Mouse (Mus musculus): ENCODE results near the gene March7. TPM values are rescaled to one million over a fixed set of nuclear protein-coding genes. Genes with fewer than 3 reads are reported as not detected.

March7 gene
- polyA plus RNA-seq, 1 experiment from 2014 or later, result 110 TPM

GRCm38 (mm10) chr2:60175078-60175477 is 34.6 kb upstream of the March7 start:
- ATAC-seq (ENCODE audit: low FRiP score, low TSS enrichment), result no peak
- 87% methylated on average over 3 of the region's 4 CpGs for WGBS
- H3K27me3 ChIP-seq (ENCODE audit: control insufficient read depth, insufficient read depth, low read length), result no peaks in the 10 kb centered on the region

DNA sequence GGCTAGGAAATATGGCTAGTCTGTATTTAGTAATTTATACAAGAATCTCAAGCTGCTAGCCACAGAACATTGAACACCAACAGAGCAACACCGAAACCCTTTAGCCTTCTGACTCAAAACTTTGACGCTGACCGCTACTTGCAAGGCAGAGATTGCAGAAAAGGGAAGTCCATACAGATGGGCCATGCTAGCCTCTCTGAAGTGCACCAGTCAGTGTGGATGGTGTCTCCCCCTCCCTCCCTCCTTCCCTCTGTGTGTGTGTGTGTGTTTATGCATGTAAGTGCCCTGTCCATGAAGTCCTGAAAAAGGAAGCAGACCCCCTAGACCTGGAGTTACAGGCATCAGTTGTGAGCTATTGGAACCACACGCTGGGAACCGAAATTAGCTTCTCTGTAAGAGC is 33.6 kb upstream of the March7 start:
- Histone ChIP-seq H3K4me2 (ENCODE audit: low read length) (no peak overlapping the region), H3K36me3 (ENCODE audit: control insufficient read depth, insufficient read depth, low read length) (no peaks in the 10 kb centered on the region), H3K27me3 (ENCODE audit: control insufficient read depth, insufficient read depth, low read length) (no peaks in the 10 kb centered on the region), H3K27ac (replicated peaks; ENCODE audit: low read depth, low read length) (no peak overlapping the region), H3K4me1 (ENCODE audit: control insufficient read depth, insufficient read depth, low read length) (no peaks in the 10 kb centered on the region), H3K4me3 (replicated peaks; ENCODE audit: low read depth, low read length) (no peak overlapping the region), H3K9ac (replicated peaks; ENCODE audit: low read length) (no peak overlapping the region), H3K9me3 (ENCODE audit: control insufficient read depth, low read length) (no peaks in the 10 kb centered on the region)
- ATAC-seq (ENCODE audit: low FRiP score, low TSS enrichment) (no peak), DNase-seq (no peak)
- 91% methylated on average over 5 of the region's 5 CpGs for WGBS

More at GRCm38 (mm10) chr2:60175078-60175477, 34.6 kb upstream of the March7 start:
- H3K9ac ChIP-seq (replicated peaks; ENCODE audit: low read length), result no peak overlapping the region
- H3K9me3 ChIP-seq (ENCODE audit: control insufficient read depth, low read length), result no peaks in the 10 kb centered on the region
- no peaks in the 10 kb centered on the region for H3K36me3 ChIP-seq (ENCODE audit: control insufficient read depth, insufficient read depth, low read length)
- no peak overlapping the region for H3K4me3 ChIP-seq (replicated peaks; ENCODE audit: low read depth, low read length)
- no peak for DNase-seq
- H3K4me1 ChIP-seq (ENCODE audit: control insufficient read depth, insufficient read depth, low read length), result no peaks in the 10 kb centered on the region
- no peak overlapping the region for H3K4me2 ChIP-seq (ENCODE audit: low read length)
- no peak overlapping the region for H3K27ac ChIP-seq (replicated peaks; ENCODE audit: low read depth, low read length)

- no peaks in the 10 kb centered on the region for H3K4me1 ChIP-seq (ENCODE audit: control insufficient read depth, insufficient read depth, low read length)
- H3K27me3 ChIP-seq (ENCODE audit: control insufficient read depth, insufficient read depth, low read length), result no peaks in the 10 kb centered on the region
- 77% methylated on average over 3 of the region's 3 CpGs for WGBS
- no peak overlapping the region for H3K9ac ChIP-seq (replicated peaks; ENCODE audit: low read length)
- H3K4me3 ChIP-seq (replicated peaks; ENCODE audit: low read depth, low read length), result no peak overlapping the region
- no peaks in the 10 kb centered on the region for H3K9me3 ChIP-seq (ENCODE audit: control insufficient read depth, low read length)
- no peaks in the 10 kb centered on the region for H3K36me3 ChIP-seq (ENCODE audit: control insufficient read depth, insufficient read depth, low read length)
- H3K27ac ChIP-seq (replicated peaks; ENCODE audit: low read depth, low read length), result no peak overlapping the region
- DNase-seq (no peak), ATAC-seq (ENCODE audit: low FRiP score, low TSS enrichment) (no peak)
- H3K4me2 ChIP-seq (ENCODE audit: low read length), result no peak overlapping the region
Measured at GRCm38 (mm10) chr2:60177490-60177889, 32.2 kb upstream of the March7 start.

- Histone ChIP-seq H3K4me1 (ENCODE audit: control insufficient read depth, insufficient read depth, low read length) (no peaks in the 10 kb centered on the region), H3K4me2 (ENCODE audit: low read length) (no peak overlapping the region), H3K9ac (replicated peaks; ENCODE audit: low read length) (no peak overlapping the region), H3K9me3 (ENCODE audit: control insufficient read depth, low read length) (no peaks in the 10 kb centered on the region), H3K36me3 (ENCODE audit: control insufficient read depth, insufficient read depth, low read length) (no peaks in the 10 kb centered on the region), H3K4me3 (replicated peaks; ENCODE audit: low read depth, low read length) (no peak overlapping the region), H3K27ac (replicated peaks; ENCODE audit: low read depth, low read length) (no peak overlapping the region), H3K27me3 (ENCODE audit: control insufficient read depth, insufficient read depth, low read length) (no peaks in the 10 kb centered on the region)
- DNase-seq (peak; percentile 18), ATAC-seq (ENCODE audit: low FRiP score, low TSS enrichment) (no peak)
- 57% methylated on average over 2 of the region's 2 CpGs for WGBS
Measured at GRCm38 (mm10) chr2:60181696-60182095, 28.0 kb upstream of the March7 start.

- no peak overlapping the region for H3K9ac ChIP-seq (replicated peaks; ENCODE audit: low read length)
- H3K27ac ChIP-seq (replicated peaks; ENCODE audit: low read depth, low read length), result no peak overlapping the region
- 61% methylated on average over 1 of the region's 1 CpGs for WGBS
- no peak for ATAC-seq (ENCODE audit: low FRiP score, low TSS enrichment)
- no peaks in the 10 kb centered on the region for H3K27me3 ChIP-seq (ENCODE audit: control insufficient read depth, insufficient read depth, low read length)
- DNase-seq, result no peak
- no peak overlapping the region for H3K4me2 ChIP-seq (ENCODE audit: low read length)
- H3K4me3 ChIP-seq (replicated peaks; ENCODE audit: low read depth, low read length), result no peak overlapping the region
- H3K4me1 ChIP-seq (ENCODE audit: control insufficient read depth, insufficient read depth, low read length), result no peaks in the 10 kb centered on the region
- H3K36me3 ChIP-seq (ENCODE audit: control insufficient read depth, insufficient read depth, low read length), result no peaks in the 10 kb centered on the region
- no peaks in the 10 kb centered on the region for H3K9me3 ChIP-seq (ENCODE audit: control insufficient read depth, low read length)
Measured at GRCm38 (mm10) chr2:60196841-60197240, 12.8 kb upstream of the March7 start.

DNA sequence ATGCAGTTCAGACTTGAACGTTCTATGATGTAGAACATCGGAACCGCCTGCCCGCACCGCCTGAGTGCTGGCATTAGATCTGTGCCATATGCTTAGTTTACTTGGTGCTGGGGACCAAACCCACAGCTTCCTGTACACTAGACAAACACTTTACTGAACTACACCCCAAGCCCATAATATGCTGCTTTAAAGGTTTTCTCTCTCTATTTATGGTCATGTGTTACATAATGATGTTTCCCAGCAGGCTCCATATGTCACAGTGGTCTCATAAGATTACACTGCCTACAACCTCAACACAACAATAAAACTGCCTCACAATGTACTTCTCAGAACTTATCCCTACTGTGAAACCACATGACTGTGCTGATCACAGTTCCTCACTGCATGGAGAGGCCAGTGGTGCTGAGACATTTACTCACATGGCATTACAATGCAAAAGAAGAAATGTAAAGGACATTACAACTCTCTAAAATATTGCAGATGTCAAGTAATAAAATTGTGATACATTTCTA is 9.6 kb upstream of the March7 start:
- Histone ChIP-seq H3K4me3 (replicated peaks; ENCODE audit: low read depth, low read length) (no peak overlapping the region), H3K36me3 (ENCODE audit: control insufficient read depth, insufficient read depth, low read length) (peaks cover 4% of the 10 kb centered on the region; the same call in 1 of the 2 replicates), H3K27me3 (ENCODE audit: control insufficient read depth, insufficient read depth, low read length) (peaks cover 4% of the 10 kb centered on the region; the same call in 1 of the 2 replicates), H3K9me3 (ENCODE audit: control insufficient read depth, low read length) (no peaks in the 10 kb centered on the region), H3K4me2 (ENCODE audit: low read length) (no peak overlapping the region), H3K27ac (replicated peaks; ENCODE audit: low read depth, low read length) (no peak overlapping the region), H3K9ac (replicated peaks; ENCODE audit: low read length) (no peak overlapping the region), H3K4me1 (ENCODE audit: control insufficient read depth, insufficient read depth, low read length) (0 out of 2 replicates have a peak, but pooled peaks cover under 1% of the 10 kb centered on the region)
- ATAC-seq (ENCODE audit: low FRiP score, low TSS enrichment) (no peak), DNase-seq (no peak)
- 95% methylated on average over 5 of the region's 5 CpGs for WGBS

- no peak overlapping the region for H3K4me2 ChIP-seq (ENCODE audit: low read length)
- 0 out of 2 replicates have a peak, but pooled peaks cover 3% of the 10 kb centered on the region for H3K4me1 ChIP-seq (ENCODE audit: control insufficient read depth, insufficient read depth, low read length)
- H3K9me3 ChIP-seq (ENCODE audit: control insufficient read depth, low read length), result no peaks in the 10 kb centered on the region
- peak; percentile 76 for DNase-seq
- ATAC-seq (ENCODE audit: low FRiP score, low TSS enrichment), result no peak
- 47% methylated on average over 8 of the region's 8 CpGs for WGBS
- H3K4me3 ChIP-seq (replicated peaks; ENCODE audit: low read depth, low read length), result no peak overlapping the region
- H3K27me3 ChIP-seq (ENCODE audit: control insufficient read depth, insufficient read depth, low read length), result peaks cover 4% of the 10 kb centered on the region; the same call in 1 of the 2 replicates
- H3K36me3 ChIP-seq (ENCODE audit: control insufficient read depth, insufficient read depth, low read length), result peaks cover 4% of the 10 kb centered on the region; the same call in 1 of the 2 replicates
- no peak overlapping the region for H3K27ac ChIP-seq (replicated peaks; ENCODE audit: low read depth, low read length)
- H3K9ac ChIP-seq (replicated peaks; ENCODE audit: low read length), result no peak overlapping the region
Measured at GRCm38 (mm10) chr2:60200667-60201066, 9.0 kb upstream of the March7 start.

GRCm38 (mm10) chr2:60202900-60203530 is 6.7 kb upstream of the March7 start:
- no peak overlapping the region for H3K4me3 ChIP-seq (replicated peaks; ENCODE audit: low read depth, low read length)
- WGBS, result 92% methylated on average over 8 of the region's 8 CpGs
- peaks cover 4% of the 10 kb centered on the region; the same call in 1 of the 2 replicates for H3K36me3 ChIP-seq (ENCODE audit: control insufficient read depth, insufficient read depth, low read length)
- H3K27ac ChIP-seq (replicated peaks; ENCODE audit: low read depth, low read length), result no peak overlapping the region
- no peak for DNase-seq
- ATAC-seq (ENCODE audit: low FRiP score, low TSS enrichment), result no peak
- H3K9ac ChIP-seq (replicated peaks; ENCODE audit: low read length), result no peak overlapping the region
- H3K27me3 ChIP-seq (ENCODE audit: control insufficient read depth, insufficient read depth, low read length), result peaks cover 7% of the 10 kb centered on the region
- H3K4me1 ChIP-seq (ENCODE audit: control insufficient read depth, insufficient read depth, low read length), result 0 out of 2 replicates have a peak, but pooled peaks cover 5% of the 10 kb centered on the region
- no peak overlapping the region for H3K4me2 ChIP-seq (ENCODE audit: low read length)
- no peaks in the 10 kb centered on the region for H3K9me3 ChIP-seq (ENCODE audit: control insufficient read depth, low read length)

- Histone ChIP-seq H3K9me3 (ENCODE audit: control insufficient read depth, low read length) (no peaks in the 10 kb centered on the region), H3K27me3 (ENCODE audit: control insufficient read depth, insufficient read depth, low read length) (peaks cover 8% of the 10 kb centered on the region), H3K9ac (replicated peaks; ENCODE audit: low read length) (no peak overlapping the region), H3K4me1 (ENCODE audit: control insufficient read depth, insufficient read depth, low read length) (0 out of 2 replicates have a peak, but pooled peaks cover 8% of the 10 kb centered on the region), H3K4me2 (ENCODE audit: low read length) (no peak overlapping the region), H3K27ac (replicated peaks; ENCODE audit: low read depth, low read length) (no peak overlapping the region), H3K36me3 (ENCODE audit: control insufficient read depth, insufficient read depth, low read length) (peaks cover 4% of the 10 kb centered on the region; the same call in 1 of the 2 replicates), H3K4me3 (replicated peaks; ENCODE audit: low read depth, low read length) (no peak overlapping the region)
- WGBS, result 96% methylated on average over 4 of the region's 4 CpGs
- no peak for DNase-seq
- ATAC-seq (ENCODE audit: low FRiP score, low TSS enrichment), result no peak
Measured at GRCm38 (mm10) chr2:60203733-60204132, 6.0 kb upstream of the March7 start.
